Mouse (Mus musculus) heart, embryonic 13.5 days (tissue): ENCODE results near the gene Gp9. TPM values are rescaled to one million over a fixed set of nuclear protein-coding genes. Genes with fewer than 3 reads are reported as not detected.

Experiments
- ATAC-seq: fragments of 200-750 bp; cut with Nextera tagmentation; 2 replicates; pipeline ENCODE4 v1.8.0; 2017; ENCODE audit warnings: moderate TSS enrichment; ENCODE audit not compliant: insufficient number of reproducible peaks, low FRiP score, low TSS enrichment; ENCODE audit errors: extremely low read depth
- H3K27ac ChIP-seq: fragments of 300-500 bp; sonication (generic); replicated peaks from 2 replicates; pipeline ENCODE4 v1.5.1; 2015; ENCODE audit warnings: moderate library complexity, mild to moderate bottlenecking, inconsistent platforms
- H3K27me3 ChIP-seq: fragments of 300-500 bp; sonication (generic); replicated peaks from 2 replicates; pipeline ENCODE4 v1.6.1; 2015; ENCODE audit warnings: mild to moderate bottlenecking, inconsistent platforms
- H3K36me3 ChIP-seq: fragments of 300-500 bp; sonication (generic); 2 replicates; pipeline ENCODE4 v1.6.1; 2015; ENCODE audit warnings: mild to moderate bottlenecking, inconsistent platforms
- H3K4me1 ChIP-seq: fragments of 300-500 bp; sonication (generic); 2 replicates; pipeline ENCODE4 v1.6.1; 2015; ENCODE audit warnings: inconsistent platforms
- H3K4me2 ChIP-seq: fragments of 300-500 bp; sonication (generic); 2 replicates; pipeline ENCODE4 v1.6.1; 2015; ENCODE audit warnings: inconsistent platforms, mild to moderate bottlenecking, moderate library complexity
- H3K4me3 ChIP-seq: fragments of 300-500 bp; sonication (generic); 2 replicates; pipeline ENCODE4 v1.5.1; 2015; ENCODE audit warnings: moderate library complexity, mild to moderate bottlenecking, inconsistent platforms
- H3K9ac ChIP-seq: fragments of 300-500 bp; sonication (generic); 2 replicates; pipeline ENCODE4 v1.6.1; 2015; ENCODE audit warnings: inconsistent platforms, mild to moderate bottlenecking, moderate library complexity
- H3K9me3 ChIP-seq: fragments of 300-500 bp; sonication (generic); 2 replicates; pipeline ENCODE4 v1.6.1; 2016; ENCODE audit warnings: inconsistent platforms
- WGBS: fragments of 180-500 bp; shearing (Covaris S2); methylation state at CpG from one replicate; pipeline ENCODE4 v1.1.7; 2015; ENCODE audit warnings: mixed read lengths; 5-methylcytosine and 5-hydroxymethylcytosine counted together
- polyA plus RNA-seq: library from polyadenylated mRNA; unstranded; fragments of >200 nt; fragmentation: Nextera tagmentation; extraction: Ambion mirVana; gene quantifications from 2 replicates; pipeline ENCODE4 v1.2.1, GENCODE M21; 2015

Gene Gp9
- polyA plus RNA-seq, 1 experiment from 2014 or later, result 5.1 TPM

DNA sequence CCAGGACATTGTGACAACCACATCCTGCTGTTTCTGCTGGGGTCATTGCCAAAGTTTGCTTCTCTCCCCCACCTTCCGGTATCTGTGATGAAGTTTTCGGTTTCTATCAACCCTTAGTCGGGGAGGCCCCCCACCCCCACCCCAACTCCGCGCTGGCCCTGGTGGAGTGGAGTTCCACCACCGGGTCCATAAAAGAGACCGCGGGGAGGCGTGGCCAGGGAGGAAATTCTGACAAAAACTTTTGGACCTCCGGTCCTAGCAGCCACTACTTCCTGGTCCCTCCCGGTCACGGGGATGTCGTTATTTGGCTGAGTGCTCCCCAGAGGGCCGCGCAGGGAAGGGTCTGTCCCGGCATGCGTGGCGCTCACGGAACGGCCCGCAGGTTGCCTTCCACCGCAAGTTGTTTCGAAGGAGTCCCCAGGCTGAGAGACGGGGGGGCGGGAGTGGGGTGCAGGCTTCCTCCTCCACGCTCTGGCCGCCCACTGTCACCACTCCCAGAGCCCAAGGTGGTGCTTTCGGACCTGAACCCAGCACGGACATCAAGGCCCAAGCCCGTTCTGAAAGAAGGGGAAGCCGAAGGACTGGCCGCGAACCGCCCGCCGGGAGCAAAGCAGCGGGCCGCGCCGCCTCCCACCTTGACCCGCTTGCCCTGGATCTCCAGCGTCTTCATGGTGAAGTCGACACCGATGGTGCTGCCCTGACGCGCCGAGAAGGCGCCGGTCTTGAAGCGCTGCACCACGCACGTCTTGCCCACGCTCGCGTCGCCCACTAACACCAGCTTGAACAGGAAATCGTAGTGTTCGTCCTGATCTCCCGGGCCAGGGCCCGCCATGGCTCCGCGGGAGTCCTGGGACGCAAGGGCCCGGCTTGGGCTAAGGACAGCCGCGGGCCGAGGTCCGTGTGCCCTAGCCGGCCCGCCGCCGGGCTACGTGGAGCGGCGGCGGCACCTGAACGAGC lies 33.1 kb downstream of the Gp9 start:
- under 1% methylated on average over 74 of the region's 77 CpGs for WGBS
- Histone ChIP-seq H3K4me3 (peak overlapping the region; percentile 73), H3K4me2 (peak overlapping the region; percentile 97), H3K36me3 (peaks cover 27% of the 10 kb centered on the region), H3K27me3 (no peaks in the 10 kb centered on the region), H3K4me1 (peaks cover 25% of the 10 kb centered on the region), H3K27ac (peak overlapping the region; percentile 79), H3K9ac (peak overlapping the region; percentile 88), H3K9me3 (no peaks in the 10 kb centered on the region)
- ATAC-seq, result peak; percentile 3; the same call in 1 of the 2 replicates

DNA sequence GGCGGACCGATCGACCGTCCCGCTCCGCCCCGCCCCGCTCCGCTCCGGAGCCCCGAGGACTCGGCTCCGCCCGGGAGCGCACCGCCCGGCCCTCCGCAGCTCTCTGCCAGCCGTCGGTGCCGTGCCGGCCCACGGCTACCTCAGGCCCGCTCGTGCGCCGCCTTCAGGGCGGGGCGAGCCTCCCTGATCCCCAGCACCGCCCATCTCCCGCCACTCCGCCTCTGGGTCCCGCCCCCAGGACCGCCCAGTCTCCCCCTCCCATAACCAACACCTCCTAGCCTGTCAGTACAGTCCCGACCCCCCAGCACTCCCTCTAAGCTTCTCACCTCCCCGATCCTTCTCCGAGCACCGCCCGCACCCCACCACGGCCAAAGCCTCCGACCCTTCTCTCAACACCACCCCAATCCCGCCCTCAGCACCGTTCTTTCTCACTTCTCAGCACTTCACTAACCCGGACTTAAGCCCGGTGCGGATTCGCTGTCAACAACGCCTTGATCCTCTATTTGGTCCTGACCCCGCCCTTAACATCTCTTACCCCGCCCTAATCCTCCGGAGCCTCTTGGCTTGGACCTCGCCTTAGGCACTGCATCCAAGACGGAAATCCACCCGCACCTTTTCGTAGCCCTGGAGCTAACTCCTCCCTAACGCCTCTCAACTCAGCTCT lies 33.9 kb downstream of the Gp9 start, which contains the start of gene Rab43:
Gene Rab43 (minus strand): TSS at position 490 of the 664 bp plus-strand sequence.
- peak within 1 kb of the TSS; percentile 73 for H3K4me3 ChIP-seq
- under 1% methylated on average over 55 of the region's 56 CpGs for WGBS
- no peaks in the 10 kb centered on the region for H3K9me3 ChIP-seq
- H3K27me3 ChIP-seq, result no peaks in the 10 kb centered on the region
- peak within 1 kb of the TSS; percentile 79 for H3K27ac ChIP-seq
- peaks cover 23% of the 10 kb centered on the region for H3K4me1 ChIP-seq
- peak; percentile 94 for ATAC-seq
- peak within 1 kb of the TSS; percentile 97 for H3K4me2 ChIP-seq
- H3K36me3 ChIP-seq, result peaks cover 34% of the 10 kb centered on the region
- H3K9ac ChIP-seq, result peak within 1 kb of the TSS; percentile 88

DNA sequence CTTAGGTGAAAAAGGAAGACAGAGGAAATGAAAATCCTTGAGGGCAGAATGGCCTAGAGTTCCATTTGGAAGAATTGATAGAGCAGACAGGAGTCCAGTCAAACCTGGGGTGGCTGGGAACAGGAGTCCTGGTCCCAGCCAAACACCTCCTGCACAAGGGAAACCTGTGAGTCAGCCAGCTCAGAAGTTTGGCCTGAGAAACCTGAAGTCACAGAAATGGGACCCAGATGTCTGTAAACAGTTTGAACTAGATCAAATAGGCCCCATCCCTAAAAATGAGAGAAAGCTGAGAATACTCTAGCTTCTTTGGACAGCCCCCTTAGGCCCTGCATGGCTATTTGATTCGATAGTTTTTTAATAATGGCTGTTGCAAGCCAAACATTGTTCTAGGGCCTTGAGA lies 34.8 kb downstream of the Gp9 start:
- Histone ChIP-seq H3K9me3 (no peaks in the 10 kb centered on the region), H3K36me3 (peaks cover 43% of the 10 kb centered on the region), H3K4me3 (peak overlapping the region; percentile 73), H3K27me3 (no peaks in the 10 kb centered on the region), H3K4me2 (peak overlapping the region; percentile 97), H3K9ac (peak overlapping the region; percentile 88; the same call in 1 of the 2 replicates), H3K4me1 (peaks cover 20% of the 10 kb centered on the region), H3K27ac (peak overlapping the region; percentile 79; the same call in 1 of the 2 replicates)
- 87% methylated on average over 1 of the region's 1 CpGs for WGBS
- no peak for ATAC-seq

DNA sequence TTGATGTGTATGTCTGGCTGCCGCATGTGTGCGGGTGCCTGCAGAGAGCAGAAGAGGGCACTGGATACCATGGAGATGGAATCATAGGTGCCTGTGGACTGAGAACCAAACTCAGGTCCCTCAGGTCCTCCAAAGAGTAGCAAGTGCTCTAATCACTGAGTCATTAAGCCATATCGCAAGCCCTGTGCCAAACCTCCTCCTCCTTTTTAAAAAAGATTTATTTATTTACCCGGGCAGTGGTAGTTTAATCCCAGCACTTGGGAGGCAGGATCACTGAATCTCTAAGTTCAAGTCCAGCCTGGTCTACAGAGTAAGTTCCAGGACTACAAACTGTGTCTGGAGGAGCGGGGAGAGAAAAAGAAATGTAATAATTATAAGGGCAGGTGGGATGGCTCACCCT lies 36.6 kb downstream of the Gp9 start:
- Histone ChIP-seq H3K4me1 (peaks cover 20% of the 10 kb centered on the region), H3K4me2 (no peak overlapping the region), H3K9ac (no peak overlapping the region), H3K36me3 (peaks cover 58% of the 10 kb centered on the region), H3K27ac (no peak overlapping the region), H3K27me3 (no peaks in the 10 kb centered on the region), H3K4me3 (no peak overlapping the region), H3K9me3 (no peaks in the 10 kb centered on the region)
- no peak for ATAC-seq
- WGBS, result 92% methylated on average over 5 of the region's 5 CpGs

DNA sequence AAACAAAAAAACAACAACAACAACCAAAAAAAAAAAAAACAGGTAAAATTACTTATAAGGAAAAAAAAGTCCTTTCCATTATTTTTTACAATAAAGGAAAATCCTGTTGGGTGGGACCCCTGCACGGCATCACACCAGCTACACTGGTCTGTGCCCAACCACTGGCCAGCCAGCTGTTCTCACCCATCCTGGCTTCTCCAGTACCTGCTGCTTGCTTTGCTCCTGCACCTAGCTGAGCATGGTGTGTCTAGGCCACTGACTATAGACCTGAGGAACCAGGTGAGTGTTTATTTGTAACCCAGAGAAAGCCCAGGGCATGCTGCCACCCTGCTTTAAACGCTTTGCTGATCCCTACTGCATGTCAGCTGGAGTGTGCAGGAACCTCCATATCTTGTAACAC lies 42.5 kb downstream of the Gp9 start:
- H3K27ac ChIP-seq, result no peak overlapping the region
- no peaks in the 10 kb centered on the region for H3K27me3 ChIP-seq
- no peaks in the 10 kb centered on the region for H3K4me1 ChIP-seq
- H3K9ac ChIP-seq, result no peak overlapping the region
- H3K9me3 ChIP-seq, result no peaks in the 10 kb centered on the region
- no peak for ATAC-seq
- 92% methylated on average over 2 of the region's 2 CpGs for WGBS
- H3K4me3 ChIP-seq, result no peak overlapping the region
- H3K4me2 ChIP-seq, result no peak overlapping the region
- peaks cover 99% of the 10 kb centered on the region for H3K36me3 ChIP-seq

Other genes starting within 250 kb of the Gp9 start
- 3.5 and 3.6 TPM in 2 replicates for gene Arhgap25, start 244.8 kb upstream of the Gp9 start, polyA plus RNA-seq
- gene Prokr1, start 187.3 kb upstream of the Gp9 start, polyA plus RNA-seq, result 2.1 and 3.0 TPM in 2 replicates
- gene Aplf, start 105.9 kb upstream of the Gp9 start, polyA plus RNA-seq, result 8.4 and 8.7 TPM in 2 replicates
- 0.43 and 0.52 TPM in 2 replicates for gene Efcc1, start 47.2 kb upstream of the Gp9 start, polyA plus RNA-seq
- 6.6 and 7.5 TPM in 2 replicates for gene Rab43, start 34.1 kb downstream of the Gp9 start, polyA plus RNA-seq
- 2.1 TPM in 2 replicates for gene Gm45140, start 57.7 kb downstream of the Gp9 start, polyA plus RNA-seq
- gene Isy1, start 60.7 kb downstream of the Gp9 start, polyA plus RNA-seq, result 22.1 and 25.4 TPM in 2 replicates
- 722 and 777 TPM in 2 replicates for gene Cnbp, start 73.0 kb downstream of the Gp9 start, polyA plus RNA-seq
- gene Copg1, start 109.7 kb downstream of the Gp9 start, polyA plus RNA-seq, result 120 TPM in 2 replicates
- 26.5 and 28.4 TPM in 2 replicates for gene Hmces, start 135.9 kb downstream of the Gp9 start, polyA plus RNA-seq
- 7.5 and 7.9 TPM in 2 replicates for gene H1fx, start 203.6 kb downstream of the Gp9 start, polyA plus RNA-seq